Mouse (Mus musculus) right cerebral cortex, adult 2 months (tissue): ENCODE data around the gene Gdpd1.
A peak's percentile ranks its signal among the peaks of the same experiment; 100 is the strongest.
"Not testable (repeated sequence)": the region's sequence is repeated elsewhere in the genome, so short reads cannot be mapped to it uniquely, and the experiment has no call there.

ENCODE experiments used
- DNase-seq, 2 experiments: peaks; one replicate each; pipeline ENCODE4 v3.0.0; 2021 to 2022; ENCODE audit warnings: low spot score in 2 of 2

The Gdpd1 gene

GRCm38 (mm10) chr11:87026096-87026875 is 47.6 kb downstream of the Gdpd1 start:
- no peak for DNase-seq

- no peak for DNase-seq
These were observed 48.5 kb downstream of the Gdpd1 start for GRCm38 (mm10) chr11:87025351-87025750.

DNA sequence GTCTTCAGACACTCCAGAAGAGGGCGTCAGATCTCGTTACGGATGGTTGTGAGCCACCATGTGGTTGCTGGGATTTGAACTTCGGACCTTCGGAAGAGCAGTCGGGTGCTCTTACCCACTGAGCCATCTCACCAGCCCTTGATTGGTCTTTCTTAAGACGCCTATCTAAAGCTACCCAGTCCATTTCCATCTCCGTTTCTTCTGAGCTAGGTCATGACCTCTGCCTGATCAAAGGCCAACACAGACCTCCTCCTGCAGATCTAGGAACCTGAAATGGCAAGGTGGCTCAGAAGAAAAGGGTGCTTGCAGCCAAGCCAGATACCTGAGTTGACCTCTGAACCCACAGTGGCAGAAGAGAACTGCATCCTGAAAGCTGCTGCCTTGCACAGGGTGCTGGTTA is 50.6 kb downstream of the Gdpd1 start:
- not testable (repeated sequence) for DNase-seq

GRCm38 (mm10) chr11:87022765-87023164 is 51.1 kb downstream of the Gdpd1 start:
- no peak for DNase-seq

GRCm38 (mm10) chr11:87021551-87021950 is 52.3 kb downstream of the Gdpd1 start:
- DNase-seq = no peak

GRCm38 (mm10) chr11:87020449-87020848 is 53.4 kb downstream of the Gdpd1 start:
- DNase-seq = no peak

- DNase-seq = no peak
These were observed 54.4 kb downstream of the Gdpd1 start for GRCm38 (mm10) chr11:87019431-87019830.

DNA sequence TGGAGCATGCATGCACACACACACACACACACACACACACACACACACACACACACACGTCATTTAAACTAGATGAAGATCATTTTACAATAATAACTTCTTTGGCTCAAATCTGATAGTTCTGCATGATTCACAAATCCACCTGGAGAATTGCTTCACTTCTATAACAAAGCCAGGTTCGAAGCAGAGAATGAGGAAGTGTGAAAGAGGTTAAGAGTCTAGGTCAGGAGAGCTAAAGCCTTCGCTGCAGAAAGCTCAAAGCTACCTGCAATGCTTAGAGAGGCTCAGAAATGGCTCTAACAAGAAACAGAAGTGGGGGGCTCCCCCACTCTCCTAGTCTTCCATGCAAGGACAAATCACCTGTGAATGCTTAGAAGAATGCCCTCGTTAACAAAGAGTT is 55.8 kb downstream of the Gdpd1 start:
- no peak for DNase-seq

DNA sequence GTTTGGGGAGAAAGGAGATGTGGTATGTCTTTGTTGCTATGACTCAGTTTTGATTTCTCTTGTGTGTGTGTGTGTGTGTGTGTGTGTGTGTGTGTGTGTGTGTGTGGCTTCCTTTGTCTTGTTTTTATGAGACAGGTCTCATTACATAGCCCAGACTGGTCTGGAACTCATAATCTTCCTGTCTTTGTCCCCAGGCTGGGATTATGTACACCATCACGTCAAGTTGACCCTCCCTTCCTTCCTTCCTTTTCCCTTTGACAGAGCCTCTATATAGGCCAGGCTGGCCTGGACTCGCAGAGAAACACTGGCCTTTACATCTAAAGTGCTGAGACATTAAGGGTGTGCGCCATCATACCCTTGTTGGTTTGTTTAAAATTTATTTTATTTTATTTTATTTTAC is 58.2 kb downstream of the Gdpd1 start:
- no peak for DNase-seq

- peak; percentile 69 to 72 for DNase-seq
These were observed 63.4 kb downstream of the Gdpd1 start for GRCm38 (mm10) chr11:87010476-87010875.

- DNase-seq = no peak
These were observed 66.5 kb downstream of the Gdpd1 start for GRCm38 (mm10) chr11:87007371-87007770.

- DNase-seq = no peak
These were observed 68.7 kb downstream of the Gdpd1 start for GRCm38 (mm10) chr11:87004960-87005755.

- no peak for DNase-seq
These were observed 71.6 kb downstream of the Gdpd1 start for GRCm38 (mm10) chr11:87002078-87002829.

DNA sequence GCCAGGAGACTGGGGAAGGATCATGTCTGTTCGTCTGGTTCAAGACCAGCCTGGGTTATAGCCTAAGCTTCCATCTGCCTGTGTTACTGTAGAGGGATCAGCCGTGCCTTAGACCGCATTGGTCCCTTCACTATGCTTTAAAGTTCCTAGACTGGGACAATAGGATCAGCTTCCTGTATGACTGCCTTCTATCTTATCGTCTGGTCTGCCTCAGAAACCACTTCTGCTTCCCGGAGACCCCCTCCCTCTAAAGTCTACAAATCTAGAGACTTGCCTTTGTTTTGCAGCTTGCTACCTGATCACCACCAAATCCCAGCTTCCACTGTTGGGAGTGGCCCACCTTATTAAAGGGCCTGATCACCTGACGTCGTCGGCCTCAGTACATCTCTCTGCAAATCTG is 72.6 kb downstream of the Gdpd1 start:
- no peak for DNase-seq

- DNase-seq = no peak
These were observed 77.6 kb downstream of the Gdpd1 start for GRCm38 (mm10) chr11:86996266-86996665.

GRCm38 (mm10) chr11:86995625-86996221 is 78.1 kb downstream of the Gdpd1 start:
- peak; percentile 68 to 82 for DNase-seq

- DNase-seq = no peak
These were observed 78.9 kb downstream of the Gdpd1 start for GRCm38 (mm10) chr11:86994791-86995624.

GRCm38 (mm10) chr11:86994330-86994729 is 79.5 kb downstream of the Gdpd1 start:
- no peak for DNase-seq

- peak; percentile 97 for DNase-seq
These were observed 80.5 kb downstream of the Gdpd1 start, which contains the start of gene Ypel2 for GRCm38 (mm10) chr11:86993041-86994037. Gene Ypel2 (minus strand): TSS chr11:86993707.
